Mouse (Mus musculus) heart, embryonic 10.5 days (tissue): ENCODE data around the gene Jund. TPM values are rescaled to one million over a fixed set of nuclear protein-coding genes. Genes with fewer than 3 reads are reported as not detected.
A peak's percentile ranks its signal among the peaks of the same experiment; 100 is the strongest.

Experiments
- DNase-seq: peaks from one replicate; pipeline ENCODE4 v3.0.0-alpha.2; 2017; ENCODE audit warnings: low spot score
- H3K27ac ChIP-seq: fragments of 300-500 bp; sonication (generic); 2 replicates; pipeline ENCODE4 v1.5.1; 2016; ENCODE audit warnings: mild to moderate bottlenecking
- H3K27me3 ChIP-seq: fragments of 300-500 bp; sonication (generic); 2 replicates; pipeline ENCODE4 v1.6.1; 2016; ENCODE audit warnings: mild to moderate bottlenecking; ENCODE audit not compliant: poor library complexity, insufficient read depth, severe bottlenecking
- H3K36me3 ChIP-seq: fragments of 300-500 bp; sonication (generic); 2 replicates; pipeline ENCODE4 v1.6.1; 2016; ENCODE audit warnings: mild to moderate bottlenecking, moderate library complexity
- H3K4me1 ChIP-seq: fragments of 300-500 bp; sonication (generic); 2 replicates; pipeline ENCODE4 v1.6.1; 2016; ENCODE audit warnings: mild to moderate bottlenecking
- H3K4me3 ChIP-seq: fragments of 300-500 bp; sonication (generic); 2 replicates; pipeline ENCODE4 v1.5.1; 2016; ENCODE audit warnings: mild to moderate bottlenecking, moderate library complexity
- H3K9me3 ChIP-seq: fragments of 300-500 bp; sonication (generic); 2 replicates; pipeline ENCODE4 v1.6.1; 2016; ENCODE audit warnings: mild to moderate bottlenecking, moderate library complexity
- WGBS: fragments of 180-500 bp; shearing (Covaris S2); methylation state at CpG from one replicate; pipeline ENCODE4 v1.1.7; 2016; 5-methylcytosine and 5-hydroxymethylcytosine counted together
- polyA plus RNA-seq: library from polyadenylated mRNA; unstranded; fragments of >200 nt; fragmentation: Nextera tagmentation; extraction: Ambion mirVana; gene quantifications from 2 replicates; pipeline ENCODE4 v1.2.1, GENCODE M21; 2016

The Jund gene
- polyA plus RNA-seq, 1 experiment from 2014 or later, result 116 TPM

- Histone ChIP-seq H3K27me3 (no peaks in the 10 kb centered on the region), H3K9me3 (no peaks in the 10 kb centered on the region), H3K36me3 (peaks cover 39% of the 10 kb centered on the region), H3K27ac (0 out of 2 replicates have a peak overlapping the region, but pooled peaks have one; percentile 17), H3K4me1 (peaks cover 33% of the 10 kb centered on the region), H3K4me3 (no peak overlapping the region)
- DNase-seq, result no peak
- 91% methylated on average over 4 of the region's 4 CpGs for WGBS
These were observed 19.3 kb upstream of the Jund start for GRCm38 (mm10) chr8:70679404-70679803.

- Histone ChIP-seq H3K27ac (no peak overlapping the region; the same call in 1 of the 2 replicates), H3K4me3 (no peak overlapping the region), H3K36me3 (peaks cover 39% of the 10 kb centered on the region), H3K27me3 (no peaks in the 10 kb centered on the region), H3K4me1 (peaks cover 27% of the 10 kb centered on the region), H3K9me3 (no peaks in the 10 kb centered on the region)
- no peak for DNase-seq
- WGBS, result 83% methylated on average over 3 of the region's 3 CpGs
These were observed 18.7 kb upstream of the Jund start for GRCm38 (mm10) chr8:70680039-70680438.

DNA sequence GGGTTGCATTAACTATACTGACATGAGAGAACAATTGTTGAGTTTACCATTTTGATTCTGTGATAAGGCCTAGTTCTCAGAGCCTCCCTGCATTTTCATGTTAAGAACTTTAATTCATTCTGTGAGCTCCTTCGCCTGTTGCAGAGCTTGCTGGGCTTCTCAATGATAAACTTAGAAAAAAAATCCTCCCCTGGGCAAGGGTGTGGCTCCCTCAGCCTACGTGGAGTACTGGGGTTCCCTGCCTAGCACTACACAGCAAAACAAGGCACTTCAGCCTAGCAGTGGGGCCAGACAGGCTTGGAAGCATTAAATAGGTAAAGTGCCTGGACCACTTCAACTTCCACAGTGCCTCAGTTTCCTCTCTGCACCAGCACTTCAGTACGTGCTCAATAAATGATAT is 17.3 kb upstream of the Jund start:
- Histone ChIP-seq H3K4me3 (no peak overlapping the region), H3K36me3 (peaks cover 34% of the 10 kb centered on the region), H3K27me3 (no peaks in the 10 kb centered on the region), H3K27ac (peak overlapping the region; percentile 90), H3K9me3 (no peaks in the 10 kb centered on the region), H3K4me1 (peaks cover 23% of the 10 kb centered on the region)
- no peak for DNase-seq
- WGBS, result 64% methylated on average over 3 of the region's 3 CpGs

DNA sequence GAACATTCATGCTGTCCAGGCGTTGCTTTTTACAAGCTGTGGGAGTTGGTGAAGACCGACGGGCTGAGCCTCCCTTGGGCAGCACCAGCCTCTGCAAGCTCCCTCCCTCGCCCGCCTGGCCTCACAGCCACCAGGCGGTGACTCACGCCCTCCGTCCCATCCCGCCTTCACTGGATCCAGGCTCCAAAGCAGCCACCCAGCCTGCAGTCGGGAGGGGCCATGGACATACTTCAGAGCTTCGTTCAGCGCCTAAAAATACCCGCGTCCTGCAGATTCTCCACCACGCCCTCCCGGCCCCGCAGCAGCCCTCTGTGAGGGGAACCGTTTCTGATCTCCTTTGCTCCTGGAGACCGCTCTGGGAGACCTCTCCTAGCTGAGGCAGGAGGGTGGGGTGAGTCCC is 16.6 kb upstream of the Jund start:
- Histone ChIP-seq H3K36me3 (peaks cover 33% of the 10 kb centered on the region), H3K4me1 (peaks cover 23% of the 10 kb centered on the region), H3K27me3 (no peaks in the 10 kb centered on the region), H3K4me3 (peak overlapping the region; percentile 40), H3K27ac (peak overlapping the region; percentile 90), H3K9me3 (no peaks in the 10 kb centered on the region)
- DNase-seq, result peak; percentile 93
- 3% methylated on average over 19 of the region's 19 CpGs for WGBS

DNA sequence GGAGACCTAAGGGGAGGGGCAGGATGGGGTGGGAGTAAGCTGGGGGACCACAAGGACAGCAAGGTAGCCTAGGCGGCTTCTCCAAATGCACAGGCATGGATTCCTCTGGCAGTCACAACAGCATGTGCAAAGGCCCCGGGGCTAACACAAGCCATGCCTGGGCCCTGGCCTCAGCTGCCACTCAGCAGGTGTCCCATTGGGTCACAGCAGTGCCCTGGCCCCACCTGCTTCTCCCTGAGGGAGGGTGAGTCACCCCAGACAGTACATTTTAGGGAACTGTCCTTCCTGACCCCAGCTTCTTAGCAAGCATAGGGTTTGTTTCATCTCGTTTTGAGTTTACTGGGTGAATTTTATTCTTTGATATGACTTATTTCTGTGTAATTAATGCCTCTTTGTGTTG is 16.1 kb upstream of the Jund start:
- 68% methylated on average over 3 of the region's 3 CpGs for WGBS

GRCm38 (mm10) chr8:70684291-70684690 is 14.5 kb upstream of the Jund start:
- H3K27me3 ChIP-seq, result no peaks in the 10 kb centered on the region
- peak overlapping the region; percentile 56; the same call in 1 of the 2 replicates for H3K27ac ChIP-seq
- H3K9me3 ChIP-seq, result no peaks in the 10 kb centered on the region
- 53% methylated on average over 7 of the region's 7 CpGs for WGBS
- peaks cover 12% of the 10 kb centered on the region for H3K36me3 ChIP-seq
- peaks cover 26% of the 10 kb centered on the region for H3K4me1 ChIP-seq
- no peak overlapping the region for H3K4me3 ChIP-seq
- no peak for DNase-seq

More for the DNA sequence above, 16.1 kb upstream of the Jund start:
- no peak for DNase-seq
- peaks cover 28% of the 10 kb centered on the region for H3K36me3 ChIP-seq
- H3K4me1 ChIP-seq, result peaks cover 23% of the 10 kb centered on the region
- H3K27me3 ChIP-seq, result no peaks in the 10 kb centered on the region
- no peaks in the 10 kb centered on the region for H3K9me3 ChIP-seq
- H3K4me3 ChIP-seq, result peak overlapping the region; percentile 40
- H3K27ac ChIP-seq, result peak overlapping the region; percentile 90

DNA sequence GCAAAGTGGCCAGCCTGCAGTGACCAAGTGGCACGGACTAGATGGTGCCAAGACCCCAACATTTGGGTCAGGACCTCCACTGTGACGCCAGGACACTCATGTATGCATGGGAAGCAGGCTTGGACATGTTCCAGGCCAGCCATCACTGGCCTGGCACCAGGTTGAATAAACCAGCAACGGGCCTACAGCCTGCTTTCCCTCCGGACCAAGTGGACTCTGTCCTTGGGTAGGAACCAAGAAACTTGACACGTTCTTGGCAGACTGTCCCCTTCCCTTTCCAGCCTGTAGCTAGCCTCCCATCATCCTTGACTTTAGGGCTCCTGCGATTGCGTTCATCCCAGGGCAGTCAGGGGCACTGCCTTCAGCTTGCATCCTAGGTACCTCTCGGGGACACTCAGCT is 11.2 kb upstream of the Jund start:
- Histone ChIP-seq H3K27me3 (no peaks in the 10 kb centered on the region), H3K4me1 (peaks cover 22% of the 10 kb centered on the region), H3K4me3 (no peak overlapping the region), H3K9me3 (no peaks in the 10 kb centered on the region), H3K36me3 (0 out of 2 replicates have a peak, but pooled peaks cover 2% of the 10 kb centered on the region), H3K27ac (0 out of 2 replicates have a peak overlapping the region, but pooled peaks have one; percentile 32)
- 91% methylated on average over 8 of the region's 8 CpGs for WGBS
- DNase-seq, result no peak

DNA sequence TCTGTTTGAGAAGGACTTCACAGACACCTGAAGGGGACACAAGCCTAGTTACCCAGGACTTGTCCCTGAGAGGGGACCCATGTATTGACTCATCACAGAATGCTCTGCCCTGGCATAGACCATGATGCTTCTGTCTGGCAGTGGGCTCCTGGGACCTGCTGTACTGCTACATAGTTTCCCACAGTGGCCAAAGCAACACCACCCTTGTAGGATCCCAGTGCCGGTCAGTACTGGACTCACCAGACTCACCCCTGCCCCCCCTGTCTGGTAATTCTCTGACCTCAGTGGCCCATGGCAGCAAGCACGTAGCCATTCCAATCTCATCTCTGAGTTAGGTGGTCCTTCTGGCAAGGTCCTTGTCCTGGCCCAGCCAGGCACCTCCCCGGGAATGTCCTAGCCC is 10.6 kb upstream of the Jund start:
- 82% methylated on average over 3 of the region's 3 CpGs for WGBS
- DNase-seq, result no peak
- H3K27ac ChIP-seq, result peak overlapping the region; percentile 32; the same call in 1 of the 2 replicates
- 0 out of 2 replicates have a peak, but pooled peaks cover 2% of the 10 kb centered on the region for H3K36me3 ChIP-seq
- H3K27me3 ChIP-seq, result no peaks in the 10 kb centered on the region
- peaks cover 19% of the 10 kb centered on the region for H3K4me1 ChIP-seq
- no peak overlapping the region for H3K4me3 ChIP-seq
- H3K9me3 ChIP-seq, result no peaks in the 10 kb centered on the region

DNA sequence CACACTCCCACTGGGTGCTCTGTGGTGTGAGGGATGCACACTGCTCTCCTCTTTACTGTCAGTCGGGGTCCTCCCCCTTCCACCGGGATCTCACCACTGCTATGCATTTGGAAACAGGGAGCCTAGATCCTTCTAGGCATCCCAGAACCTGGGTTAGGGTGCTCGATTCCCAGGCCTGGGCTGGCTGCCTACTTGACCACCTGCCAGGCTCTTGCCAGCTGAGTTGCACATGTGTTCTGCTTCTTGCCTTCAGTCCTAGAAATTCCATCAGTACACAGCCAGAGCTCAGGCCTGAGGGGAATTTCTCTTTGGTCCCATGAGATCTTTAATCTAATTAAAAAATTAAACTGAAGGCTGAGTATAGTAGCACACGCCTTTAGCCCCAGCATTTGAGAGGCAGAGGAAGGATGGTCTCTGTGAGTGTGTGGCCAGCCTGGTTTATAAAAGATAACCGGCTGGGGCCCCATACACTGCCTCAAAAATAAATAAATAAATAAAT is 8.8 kb upstream of the Jund start:
- Histone ChIP-seq H3K27ac (peak overlapping the region; percentile 44), H3K4me1 (peaks cover 26% of the 10 kb centered on the region), H3K4me3 (no peak overlapping the region), H3K27me3 (no peaks in the 10 kb centered on the region), H3K9me3 (no peaks in the 10 kb centered on the region), H3K36me3 (0 out of 2 replicates have a peak, but pooled peaks cover 2% of the 10 kb centered on the region)
- no peak for DNase-seq
- 81% methylated on average over 5 of the region's 5 CpGs for WGBS

- WGBS, result 68% methylated on average over 4 of the region's 4 CpGs
- DNase-seq, result no peak
- Histone ChIP-seq H3K27ac (peak overlapping the region; percentile 91), H3K4me1 (peaks cover 39% of the 10 kb centered on the region), H3K4me3 (peak overlapping the region; percentile 53), H3K36me3 (0 out of 2 replicates have a peak, but pooled peaks cover 2% of the 10 kb centered on the region), H3K9me3 (no peaks in the 10 kb centered on the region), H3K27me3 (no peaks in the 10 kb centered on the region)
These were observed 7.5 kb upstream of the Jund start for GRCm38 (mm10) chr8:70691230-70691629.

DNA sequence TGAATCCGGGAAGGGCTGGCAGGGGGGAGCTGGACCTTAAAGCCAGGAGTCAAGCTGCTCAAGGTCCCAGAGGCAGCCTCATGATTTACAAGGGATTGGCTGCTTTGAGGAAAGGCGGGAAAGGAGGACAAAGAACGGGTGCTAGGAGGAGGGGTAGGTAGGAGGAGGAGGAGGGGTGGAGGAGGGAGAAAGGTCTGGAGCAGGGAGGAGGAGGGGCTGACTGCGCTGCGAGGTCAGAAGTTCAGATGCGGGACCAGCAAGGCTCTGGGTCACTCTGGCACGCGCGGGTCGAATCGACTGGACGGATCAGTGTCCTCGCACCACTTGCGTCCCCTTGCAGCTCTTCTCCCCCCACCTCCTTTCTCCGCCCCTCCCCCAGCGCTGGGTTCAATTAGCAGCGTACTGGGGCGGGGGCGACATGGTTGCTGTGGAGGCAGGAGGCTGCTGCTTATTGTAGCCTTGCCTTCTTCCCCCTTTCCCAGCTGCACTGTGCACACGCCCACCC is 7.0 kb upstream of the Jund start:
- H3K9me3 ChIP-seq, result no peaks in the 10 kb centered on the region
- peaks cover 44% of the 10 kb centered on the region for H3K4me1 ChIP-seq
- H3K36me3 ChIP-seq, result no peaks in the 10 kb centered on the region
- peak; percentile 87 for DNase-seq
- no peaks in the 10 kb centered on the region for H3K27me3 ChIP-seq
- H3K27ac ChIP-seq, result peak overlapping the region; percentile 91
- WGBS, result under 1% methylated on average over 20 of the region's 20 CpGs
- peak overlapping the region; percentile 53 for H3K4me3 ChIP-seq

- Histone ChIP-seq H3K27me3 (no peaks in the 10 kb centered on the region), H3K36me3 (no peaks in the 10 kb centered on the region), H3K4me3 (no peak overlapping the region), H3K9me3 (no peaks in the 10 kb centered on the region), H3K4me1 (peaks cover 56% of the 10 kb centered on the region), H3K27ac (0 out of 2 replicates have a peak overlapping the region, but pooled peaks have one; percentile 29)
- 55% methylated on average over 5 of the region's 5 CpGs for WGBS
- DNase-seq, result no peak
These were observed 5.1 kb upstream of the Jund start for GRCm38 (mm10) chr8:70693636-70694035.

- no peaks in the 10 kb centered on the region for H3K9me3 ChIP-seq
- no peaks in the 10 kb centered on the region for H3K27me3 ChIP-seq
- H3K4me3 ChIP-seq, result peak overlapping the region; percentile 8; the same call in 1 of the 2 replicates
- peak overlapping the region; percentile 99 for H3K27ac ChIP-seq
- WGBS, result 29% methylated on average over 32 of the region's 32 CpGs
- no peak for DNase-seq
- peaks cover 56% of the 10 kb centered on the region for H3K4me1 ChIP-seq
- H3K36me3 ChIP-seq, result no peaks in the 10 kb centered on the region
These were observed 3.3 kb upstream of the Jund start for GRCm38 (mm10) chr8:70695318-70696018.
